Mouse (Mus musculus): ENCODE data around the gene Unc13d. TPM values are rescaled to one million over a fixed set of nuclear protein-coding genes. Genes with fewer than 3 reads are reported as not detected.
A peak's percentile ranks its signal among the peaks of the same experiment; 100 is the strongest.
"Not testable (repeated sequence)": the region's sequence is repeated elsewhere in the genome, so short reads cannot be mapped to it uniquely, and the experiment has no call there.

Unc13d gene
- polyA plus RNA-seq (2015; fragmentation: Nextera tagmentation; extraction: Ambion mirVana) = 1.5 and 2.0 TPM in 2 replicates

DNA sequence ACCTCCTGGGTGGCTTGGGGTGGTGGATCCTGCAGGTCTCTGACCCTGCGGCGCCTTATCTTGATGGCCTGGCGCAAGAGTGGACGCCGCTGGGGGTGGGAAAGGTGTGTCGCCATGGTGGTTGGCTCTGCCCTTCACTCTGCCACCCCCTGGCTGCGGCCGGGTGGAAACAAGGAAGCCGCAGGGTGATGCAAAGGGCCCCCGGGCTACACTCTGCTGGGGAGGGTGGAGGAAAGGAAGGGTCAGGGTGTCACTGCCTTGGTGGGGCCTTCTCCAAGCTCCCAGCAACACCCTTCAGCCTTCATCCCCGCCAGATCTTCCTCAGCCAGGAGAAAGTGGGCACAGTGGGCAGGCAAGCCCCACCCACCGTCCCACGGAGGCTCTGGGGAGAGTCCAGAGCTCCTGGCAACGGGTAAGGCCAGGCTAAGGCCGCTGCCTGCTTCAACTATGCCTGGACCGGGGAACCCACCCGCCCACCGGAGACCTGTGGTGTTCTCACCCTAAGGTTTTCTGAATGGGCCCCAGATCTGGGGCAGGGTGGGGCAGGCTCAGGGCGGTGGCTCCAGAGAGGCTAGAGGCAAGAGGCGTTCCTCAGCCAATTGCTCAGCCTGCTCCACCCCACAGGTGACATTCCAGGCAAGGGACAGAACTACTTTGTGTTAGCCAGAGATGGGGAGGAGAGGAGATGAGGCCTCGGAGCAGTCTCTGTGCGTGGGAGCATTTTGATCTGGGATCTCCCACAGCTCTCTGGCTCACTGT lies at the start of gene Unc13d:
Gene Unc13d, minus strand, starts transcription at position 516 of the 759 bp plus-strand sequence.
- ATAC-seq (ENCODE audit: low FRiP score) = peak; percentile 8; the same call in 1 of the 2 replicates
- Histone ChIP-seq H3K36me3 (peaks cover 40% of the 10 kb centered on the region), H3K4me1 (replicated peaks) (peaks cover 24% of the 10 kb centered on the region), H3K9me3 (no peaks in the 10 kb centered on the region), H3K4me3 (peak within 1 kb of the TSS; percentile 30), H3K27me3 (no peaks in the 10 kb centered on the region), H3K27ac (peak within 1 kb of the TSS; percentile 62), H3K9ac (peak within 1 kb of the TSS; percentile 72), H3K4me2 (peak within 1 kb of the TSS; percentile 54)
- WGBS = 66% methylated on average over 22 of the region's 22 CpGs

DNA sequence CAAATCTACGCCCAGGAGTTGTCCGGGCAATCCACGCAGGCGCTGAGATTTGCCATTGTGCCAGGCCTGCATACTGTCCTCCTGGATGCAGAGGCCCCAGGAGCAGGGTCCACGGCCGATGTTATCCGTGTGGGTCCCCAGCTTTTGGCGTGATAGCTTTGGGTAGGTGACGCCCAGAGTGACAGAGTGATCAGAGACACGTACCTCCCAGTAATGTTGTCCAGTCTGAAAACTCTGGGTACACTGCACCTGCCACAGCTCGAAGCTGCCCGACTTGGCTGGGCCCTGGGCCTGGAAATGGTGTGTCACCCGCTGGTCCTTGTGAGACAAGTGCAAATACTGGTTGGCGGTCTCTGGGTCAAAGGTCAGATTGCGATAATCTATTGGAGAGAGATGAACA lies 48.5 kb upstream of the Unc13d start:
- no peak overlapping the region for H3K27ac ChIP-seq
- H3K4me1 ChIP-seq (replicated peaks) = peaks cover 31% of the 10 kb centered on the region
- H3K9me3 ChIP-seq = no peaks in the 10 kb centered on the region
- no peak overlapping the region for H3K4me2 ChIP-seq
- no peak overlapping the region for H3K9ac ChIP-seq
- H3K36me3 ChIP-seq = peaks cover 14% of the 10 kb centered on the region
- WGBS = 95% methylated on average over 15 of the region's 15 CpGs
- no peak overlapping the region for H3K4me3 ChIP-seq
- ATAC-seq (ENCODE audit: low FRiP score) = no peak
- H3K27me3 ChIP-seq = 0 out of 2 replicates have a peak, but pooled peaks cover 3% of the 10 kb centered on the region

DNA sequence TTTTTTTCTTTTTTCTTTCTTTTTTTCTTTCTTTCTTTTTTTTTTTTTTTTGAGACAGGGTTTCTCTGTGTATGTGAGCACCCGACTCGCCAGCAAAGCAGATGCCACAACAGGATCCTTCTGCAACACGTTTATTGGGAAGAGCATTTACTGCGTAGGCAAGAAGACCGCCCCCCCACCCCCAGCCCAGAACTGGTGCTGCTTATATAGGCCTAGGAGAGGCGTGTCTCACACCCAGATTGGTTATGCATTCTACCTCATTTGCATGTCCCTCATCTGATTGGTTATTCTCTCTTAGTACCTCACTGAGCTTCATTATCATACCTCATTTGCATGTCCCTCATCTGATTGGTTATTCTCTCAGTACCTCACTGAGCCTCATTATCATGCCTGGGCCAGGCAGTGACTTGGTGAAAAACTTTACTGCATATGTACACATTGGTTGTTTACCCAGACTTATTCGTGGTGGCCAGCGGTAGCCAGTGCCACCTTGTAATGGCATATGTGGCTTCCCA lies 44.0 kb upstream of the Unc13d start:
- WGBS = 92% methylated on average over 8 of the region's 8 CpGs
- not testable (repeated sequence) for H3K4me3 ChIP-seq; H3K4me1 ChIP-seq (replicated peaks); H3K27ac ChIP-seq; ATAC-seq (ENCODE audit: low FRiP score); H3K9ac ChIP-seq; H3K9me3 ChIP-seq; H3K27me3 ChIP-seq; H3K4me2 ChIP-seq
- peaks cover 14% of the 10 kb centered on the region for H3K36me3 ChIP-seq

DNA sequence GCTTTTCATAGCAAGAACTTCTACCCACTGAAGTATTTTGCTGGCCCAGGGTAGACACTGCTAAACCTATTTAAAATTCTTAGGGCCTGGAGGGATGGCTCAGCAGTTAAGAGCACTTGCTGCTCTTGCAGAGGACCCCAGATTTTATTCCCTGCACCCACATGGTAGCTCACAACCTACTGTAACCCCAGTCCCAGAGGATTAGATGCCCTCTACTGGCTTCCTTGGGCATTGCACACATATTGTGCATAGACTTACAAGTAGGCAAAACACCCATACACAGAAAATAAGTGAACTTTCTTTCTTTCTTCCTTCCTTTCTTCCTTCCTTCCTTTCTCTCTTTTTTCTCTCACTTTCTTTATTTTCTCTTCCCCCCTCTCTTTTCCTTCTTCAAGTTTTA lies 40.1 kb upstream of the Unc13d start:
- H3K36me3 ChIP-seq = no peaks in the 10 kb centered on the region
- no peak overlapping the region for H3K27ac ChIP-seq

DNA sequence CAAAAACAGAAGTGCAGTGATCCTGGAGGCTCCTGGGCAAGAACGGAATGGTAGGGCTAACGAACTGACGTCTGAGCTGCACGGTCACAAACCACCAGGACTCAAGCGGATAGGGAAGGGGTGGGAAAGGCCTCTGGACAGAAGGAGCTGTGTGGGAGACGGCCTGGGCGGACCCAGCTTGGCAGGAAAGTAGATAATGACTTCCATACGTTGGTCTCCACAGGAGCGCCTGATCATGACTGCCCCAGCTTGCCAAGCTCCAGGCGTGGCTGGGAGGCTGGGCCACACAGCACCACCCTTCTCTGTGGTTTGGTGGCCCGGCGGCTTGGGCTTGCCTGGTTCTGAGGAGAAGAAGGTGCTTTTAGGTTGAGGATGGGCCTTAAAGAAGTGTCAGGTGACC lies 39.5 kb upstream of the Unc13d start:
- 79% methylated on average over 12 of the region's 12 CpGs for WGBS
- Histone ChIP-seq H3K4me1 (replicated peaks) (no peaks in the 10 kb centered on the region), H3K27ac (no peak overlapping the region), H3K9ac (no peak overlapping the region), H3K4me2 (no peak overlapping the region), H3K4me3 (no peak overlapping the region), H3K27me3 (peaks cover under 1% of the 10 kb centered on the region), H3K36me3 (no peaks in the 10 kb centered on the region), H3K9me3 (no peaks in the 10 kb centered on the region)
- no peak for ATAC-seq (ENCODE audit: low FRiP score)

More for the DNA sequence above, 40.1 kb upstream of the Unc13d start:
- Histone ChIP-seq H3K27me3 (no peaks in the 10 kb centered on the region), H3K9me3 (no peaks in the 10 kb centered on the region), H3K4me2 (no peak overlapping the region), H3K4me1 (replicated peaks) (no peaks in the 10 kb centered on the region), H3K9ac (no peak overlapping the region), H3K4me3 (no peak overlapping the region)
- no peak for ATAC-seq (ENCODE audit: low FRiP score)

DNA sequence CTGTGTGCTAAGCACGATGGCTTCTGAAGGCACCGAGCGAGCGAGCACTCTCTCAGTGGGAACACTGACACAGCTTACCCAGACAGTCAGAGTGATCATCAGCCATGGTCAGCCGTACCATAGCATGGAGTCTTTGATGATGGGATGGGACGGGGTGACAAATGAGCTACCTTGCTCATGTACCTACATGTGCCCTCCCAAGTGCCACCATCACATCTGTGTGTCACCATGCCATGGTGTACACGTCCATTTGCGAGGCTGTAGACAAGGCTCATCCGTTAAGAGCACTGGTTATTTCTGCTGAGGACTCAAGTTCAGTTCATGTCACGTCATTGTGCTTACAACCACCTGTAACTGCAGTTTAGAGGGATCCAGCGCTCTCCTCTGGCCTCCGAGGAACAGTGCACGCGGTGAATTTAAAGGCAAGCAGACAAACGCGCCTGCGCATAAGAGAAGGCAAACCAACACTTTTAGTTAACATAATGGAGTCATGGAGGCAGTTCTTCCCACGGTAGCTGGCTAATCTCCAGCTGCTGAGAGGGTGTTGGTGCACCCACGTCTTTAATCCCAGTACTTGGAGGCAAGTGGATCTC lies 33.9 kb upstream of the Unc13d start:
- Histone ChIP-seq H3K27ac (no peak overlapping the region), H3K4me1 (replicated peaks) (peaks cover 37% of the 10 kb centered on the region), H3K9me3 (no peaks in the 10 kb centered on the region), H3K4me3 (no peak overlapping the region), H3K9ac (no peak overlapping the region), H3K27me3 (peaks cover 56% of the 10 kb centered on the region), H3K4me2 (no peak overlapping the region), H3K36me3 (no peaks in the 10 kb centered on the region)
- 85% methylated on average over 19 of the region's 19 CpGs for WGBS
- ATAC-seq (ENCODE audit: low FRiP score) = no peak

- 79% methylated on average over 4 of the region's 4 CpGs for WGBS
- Histone ChIP-seq H3K27me3 (peaks cover 63% of the 10 kb centered on the region), H3K27ac (no peak overlapping the region), H3K4me1 (replicated peaks) (peaks cover 44% of the 10 kb centered on the region), H3K9me3 (no peaks in the 10 kb centered on the region), H3K36me3 (no peaks in the 10 kb centered on the region), H3K4me2 (no peak overlapping the region), H3K4me3 (no peak overlapping the region), H3K9ac (no peak overlapping the region)
- no peak for ATAC-seq (ENCODE audit: low FRiP score)
These were observed 33.3 kb upstream of the Unc13d start for GRCm38 (mm10) chr11:116111067-116111466.

DNA sequence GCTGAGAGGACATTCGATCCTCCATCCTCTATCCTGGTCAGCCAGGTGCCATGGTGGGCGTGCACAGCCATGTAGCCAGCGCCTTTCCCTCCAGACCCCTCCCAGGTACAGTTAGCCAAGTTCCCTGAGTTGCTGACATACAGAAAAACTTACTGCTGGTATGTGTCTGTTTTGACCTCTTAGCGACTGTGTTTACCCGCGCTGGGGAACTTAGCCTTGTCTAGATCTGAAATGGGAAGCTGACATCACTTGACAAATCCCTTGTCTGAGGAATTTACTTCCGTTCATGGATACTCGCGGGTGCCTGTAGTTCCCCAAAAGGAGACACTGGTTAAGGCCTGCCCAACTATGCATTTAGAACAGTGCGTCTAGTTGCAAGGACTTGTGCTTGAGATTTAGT lies 32.8 kb upstream of the Unc13d start:
- no peaks in the 10 kb centered on the region for H3K36me3 ChIP-seq
- 35% methylated on average over 10 of the region's 10 CpGs for WGBS
- H3K4me3 ChIP-seq = peak overlapping the region; percentile 40
- peak overlapping the region; percentile 63; the same call in 1 of the 2 replicates for H3K9ac ChIP-seq
- ATAC-seq (ENCODE audit: low FRiP score) = no peak
- peak overlapping the region; percentile 57 for H3K4me2 ChIP-seq
- no peak overlapping the region for H3K27ac ChIP-seq
- peaks cover 68% of the 10 kb centered on the region for H3K27me3 ChIP-seq
- peaks cover 47% of the 10 kb centered on the region for H3K4me1 ChIP-seq (replicated peaks)
- no peaks in the 10 kb centered on the region for H3K9me3 ChIP-seq

DNA sequence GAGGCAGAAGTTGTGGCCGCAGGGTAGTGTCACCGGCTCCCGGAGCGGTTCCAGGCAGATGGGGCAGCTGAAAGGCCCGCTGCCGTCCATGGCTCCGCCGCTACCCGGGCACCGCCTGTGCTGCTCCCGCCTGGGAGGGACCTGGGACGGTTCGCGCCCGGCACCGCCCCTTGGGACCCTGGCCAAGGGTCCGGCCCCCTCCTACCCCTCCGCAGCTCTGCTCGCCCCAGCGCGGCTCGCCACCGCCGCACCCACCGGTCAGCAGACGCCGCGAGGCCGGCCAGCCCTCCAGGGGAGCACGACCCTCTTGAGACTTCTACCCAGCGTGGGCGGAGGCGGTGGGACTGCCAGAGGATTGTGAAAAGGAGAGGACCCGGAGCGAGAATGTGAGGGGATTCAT lies 32.4 kb upstream of the Unc13d start:
- peak overlapping the region; percentile 40 for H3K4me3 ChIP-seq
- H3K36me3 ChIP-seq = no peaks in the 10 kb centered on the region
- H3K9ac ChIP-seq = peak overlapping the region; percentile 63
- H3K27me3 ChIP-seq = peaks cover 70% of the 10 kb centered on the region
- H3K9me3 ChIP-seq = no peaks in the 10 kb centered on the region
- H3K27ac ChIP-seq = no peak overlapping the region
- peak overlapping the region; percentile 57 for H3K4me2 ChIP-seq
- 1% methylated on average over 34 of the region's 35 CpGs for WGBS
- ATAC-seq (ENCODE audit: low FRiP score) = no peak
- peaks cover 47% of the 10 kb centered on the region for H3K4me1 ChIP-seq (replicated peaks)

DNA sequence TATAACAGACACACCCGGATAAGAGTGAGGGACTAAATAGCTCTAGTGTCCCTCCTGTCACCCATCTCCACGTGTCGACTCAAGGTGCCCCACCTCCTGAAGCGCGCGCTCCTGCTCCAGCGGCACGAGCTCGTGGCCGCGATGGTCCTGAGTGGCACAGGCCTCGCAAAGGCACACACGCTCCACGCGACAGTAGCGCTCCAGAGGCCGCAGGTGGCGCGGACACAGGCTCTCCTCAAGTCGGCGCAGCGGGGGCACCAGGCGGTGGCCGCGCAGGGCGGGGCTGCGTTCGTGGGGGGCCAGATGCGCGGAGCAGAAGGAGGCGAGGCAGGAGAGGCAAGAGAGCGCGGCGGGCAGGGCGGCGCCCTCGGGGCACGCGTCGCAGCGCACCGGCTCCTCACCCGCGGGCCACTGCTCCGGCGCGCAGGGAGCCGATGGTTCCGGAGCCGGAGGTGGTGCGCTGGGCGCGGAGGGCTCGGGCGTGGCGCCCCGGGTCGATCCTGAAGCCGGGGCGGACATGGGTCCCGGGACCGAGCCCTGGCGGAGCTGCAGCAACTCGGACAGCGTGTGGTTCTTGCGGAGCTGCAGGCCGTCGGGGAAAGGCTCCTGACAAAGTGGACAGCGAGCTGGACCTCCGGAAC lies 31.8 kb upstream of the Unc13d start:
- ATAC-seq (ENCODE audit: low FRiP score) = no peak
- no peak overlapping the region for H3K27ac ChIP-seq
- no peaks in the 10 kb centered on the region for H3K9me3 ChIP-seq
- peaks cover 70% of the 10 kb centered on the region for H3K27me3 ChIP-seq
- no peaks in the 10 kb centered on the region for H3K36me3 ChIP-seq
- 3% methylated on average over 70 of the region's 70 CpGs for WGBS
- H3K4me2 ChIP-seq = peak overlapping the region; percentile 57
- H3K4me3 ChIP-seq = peak overlapping the region; percentile 40
- H3K9ac ChIP-seq = peak overlapping the region; percentile 63
- peaks cover 48% of the 10 kb centered on the region for H3K4me1 ChIP-seq (replicated peaks)

DNA sequence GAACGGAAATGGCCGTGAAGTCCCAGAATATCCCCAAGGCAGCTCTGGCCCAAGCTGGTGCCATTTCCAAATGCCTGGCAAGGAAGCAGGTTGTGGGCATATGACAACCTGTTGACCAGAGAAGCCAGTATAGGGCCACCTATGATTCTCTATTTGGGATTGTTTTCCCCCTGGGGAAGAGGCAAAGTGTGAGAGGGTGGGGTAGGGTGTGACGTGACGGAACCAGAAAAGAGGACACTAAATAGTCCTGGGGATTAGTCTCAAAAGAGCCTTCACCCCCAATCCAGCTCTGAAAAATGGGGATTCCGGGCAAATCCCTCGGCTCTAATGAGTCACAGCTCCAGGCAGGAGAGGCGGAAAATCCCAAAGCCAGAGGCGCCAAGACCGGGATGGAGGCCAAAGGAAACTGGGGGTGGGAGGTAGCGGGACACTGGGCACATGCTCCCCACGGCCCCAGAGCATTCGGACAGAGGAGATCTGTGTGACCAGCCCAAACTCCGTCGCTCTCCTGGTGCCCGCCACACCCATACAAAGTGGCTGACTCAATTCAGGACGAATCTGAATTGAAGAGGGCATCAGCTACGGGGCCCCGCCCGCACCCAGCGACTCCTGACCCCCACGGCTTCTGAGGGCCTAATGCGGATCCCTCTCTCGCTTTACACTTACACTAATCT lies 30.8 kb upstream of the Unc13d start:
- WGBS = 5% methylated on average over 23 of the region's 23 CpGs

GRCm38 (mm10) chr11:116107777-116108285 lies 30.1 kb upstream of the Unc13d start:
- Histone ChIP-seq H3K27me3 (peaks cover 70% of the 10 kb centered on the region), H3K9me3 (no peaks in the 10 kb centered on the region), H3K36me3 (no peaks in the 10 kb centered on the region), H3K4me1 (replicated peaks) (peaks cover 61% of the 10 kb centered on the region), H3K27ac (no peak overlapping the region), H3K4me2 (no peak overlapping the region), H3K9ac (no peak overlapping the region), H3K4me3 (no peak overlapping the region)
- WGBS = 11% methylated on average over 19 of the region's 19 CpGs
- no peak for ATAC-seq (ENCODE audit: low FRiP score)

More for the DNA sequence above, 30.8 kb upstream of the Unc13d start:
- ATAC-seq (ENCODE audit: low FRiP score) = no peak
- Histone ChIP-seq H3K9ac (0 out of 2 replicates have a peak overlapping the region, but pooled peaks have one; percentile 19), H3K4me2 (peak overlapping the region; percentile 57), H3K4me1 (replicated peaks) (peaks cover 57% of the 10 kb centered on the region), H3K27ac (no peak overlapping the region), H3K27me3 (peaks cover 70% of the 10 kb centered on the region), H3K4me3 (peak overlapping the region; percentile 40; the same call in 1 of the 2 replicates), H3K9me3 (no peaks in the 10 kb centered on the region), H3K36me3 (no peaks in the 10 kb centered on the region)
